Mouse (Mus musculus) erythroblast, embryonic 14.5 days (primary cell): ENCODE results near the gene Lhx6.

Experiments used
- GATA1 ChIP-seq: IDR thresholded peaks from 2 replicates; pipeline ENCODE4 v1.6.1; 2012; ENCODE audit warnings: low read length, inconsistent platforms, mixed read lengths
- TAL1 ChIP-seq: IDR thresholded peaks from 3 replicates; pipeline ENCODE4 v1.6.1; 2012; ENCODE audit warnings: low read length, inconsistent platforms, mixed read lengths

DNA sequence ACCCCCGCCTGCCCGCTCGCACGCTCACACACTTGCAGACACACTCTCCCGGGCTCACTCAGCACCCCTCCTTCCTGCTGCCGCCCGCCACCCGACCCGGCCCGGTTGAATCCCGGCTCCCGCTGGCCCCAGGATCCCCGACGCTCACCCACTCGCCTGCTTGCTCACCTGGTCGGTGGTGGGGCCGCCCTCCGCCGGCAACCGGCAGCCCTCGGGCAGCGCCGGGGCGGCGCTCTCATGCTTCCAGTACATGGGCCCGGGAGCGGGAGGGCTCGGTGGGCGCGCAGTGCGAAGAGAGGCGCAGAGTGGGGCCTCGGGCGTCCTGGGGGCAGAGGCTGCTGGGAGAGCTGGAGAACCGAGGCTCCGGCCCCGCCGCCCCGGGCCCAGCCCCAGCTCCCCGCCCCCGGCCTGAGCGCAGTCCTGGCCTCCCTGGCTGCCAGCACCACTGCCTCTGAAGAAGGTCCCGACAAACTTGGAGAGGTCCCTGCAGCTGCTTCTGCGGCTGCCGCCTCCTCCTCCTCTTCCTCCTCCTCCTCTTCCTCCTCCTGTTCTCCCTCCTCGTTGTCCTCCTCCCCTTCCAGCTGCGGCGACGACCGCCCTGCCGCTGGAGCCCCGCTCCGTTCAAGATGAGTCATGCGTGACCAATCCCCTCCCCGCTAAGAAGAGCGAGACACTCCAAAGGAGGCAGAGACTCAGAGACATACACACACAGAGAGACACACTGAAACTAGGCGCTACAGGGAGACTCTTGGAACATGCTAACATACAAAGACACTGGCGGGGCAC, at the start of gene Lhx6:
- TF ChIP-seq GATA1 (no peak), TAL1 (no peak)
